Mouse (Mus musculus): ENCODE data around the gene Eef1a1. TPM values are rescaled to one million over a fixed set of nuclear protein-coding genes. Genes with fewer than 3 reads are reported as not detected.

Gene Eef1a1
- polyA plus RNA-seq (2014; fragmentation: Nextera tagmentation; extraction: Ambion mirVana) = 3,726 and 3,749 TPM in 2 replicates

DNA sequence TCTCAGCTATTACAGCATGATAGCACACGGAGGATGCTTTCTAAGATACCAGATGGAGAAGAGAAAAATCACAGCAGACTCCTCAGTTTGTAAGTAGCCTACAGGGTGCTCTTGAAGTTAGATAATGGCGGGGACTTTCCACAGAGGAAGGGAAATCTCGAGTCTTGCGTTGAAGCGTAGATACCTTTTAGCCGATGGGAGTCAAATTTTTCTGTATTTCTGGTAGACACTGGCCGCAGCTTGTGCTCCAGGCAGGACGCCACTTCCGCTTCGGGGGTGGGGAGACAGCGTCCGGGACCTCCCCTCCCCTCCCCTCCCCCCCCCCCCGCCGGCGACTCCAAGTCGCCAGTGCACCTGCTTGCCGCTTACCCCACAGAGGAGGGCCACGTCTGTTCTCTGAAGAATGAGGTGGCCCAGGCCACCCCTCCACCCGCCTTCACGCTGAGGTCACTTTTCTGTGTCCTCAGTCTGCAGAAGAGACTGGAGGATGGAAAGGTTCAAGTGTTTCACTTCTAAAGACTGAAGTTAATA is at the start of gene Eef1a1:
Gene Eef1a1 (minus strand): TSS at position 262 of the 531 bp plus-strand sequence.
- WGBS = under 1% methylated on average over 18 of the region's 20 CpGs
- H3K27ac ChIP-seq = peak within 1 kb of the TSS; percentile 53; the same call in 1 of the 2 replicates

DNA sequence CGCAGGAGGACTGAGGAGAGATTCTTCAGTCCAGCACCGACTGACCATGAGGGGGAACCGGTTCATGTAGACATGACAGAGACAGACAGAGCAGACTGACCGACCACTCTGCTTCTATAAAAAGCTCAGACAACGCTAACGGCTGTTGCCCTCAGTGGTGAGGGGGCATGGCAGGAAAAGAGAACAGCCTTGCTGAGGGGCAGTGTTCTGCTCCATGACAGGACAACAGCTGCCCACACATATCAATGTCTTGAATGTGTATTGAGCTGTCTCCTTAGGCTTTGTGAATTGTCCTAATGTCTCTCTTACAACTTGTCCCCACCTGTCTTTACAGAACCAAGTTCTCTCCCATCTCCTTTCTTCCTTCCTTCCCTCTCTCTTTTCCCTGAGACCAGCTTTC is 49.5 kb upstream of the Eef1a1 start:
- Histone ChIP-seq H3K4me3 (replicated peaks; ENCODE audit: low read length) (no peak overlapping the region), H3K4me2 (replicated peaks) (no peak overlapping the region), H3K27ac (no peak overlapping the region), H3K9me3 (ENCODE audit: control insufficient read depth, low read length) (no peaks in the 10 kb centered on the region), H3K4me1 (replicated peaks; ENCODE audit: control insufficient read depth, insufficient read depth, low read length) (no peaks in the 10 kb centered on the region), H3K27me3 (ENCODE audit: control insufficient read depth, insufficient read depth, low read length) (no peaks in the 10 kb centered on the region), H3K36me3 (replicated peaks; ENCODE audit: control insufficient read depth, insufficient read depth) (peaks cover 14% of the 10 kb centered on the region; the same call in 1 of the 2 replicates), H3K9ac (no peak overlapping the region)
- ATAC-seq (ENCODE audit: low FRiP score) = no peak
- WGBS = 74% methylated on average over 6 of the region's 6 CpGs
- DNase-seq (ENCODE audit: low spot score) = no peak

More for the DNA sequence above, at the start of gene Eef1a1:
- DNase-seq (ENCODE audit: low spot score) (peak; percentile 40), ATAC-seq (ENCODE audit: low FRiP score) (peak; percentile 66)
- no peaks in the 10 kb centered on the region for H3K36me3 ChIP-seq (replicated peaks; ENCODE audit: control insufficient read depth, insufficient read depth)
- H3K9ac ChIP-seq = peak within 1 kb of the TSS; percentile 65
- H3K4me1 ChIP-seq (replicated peaks; ENCODE audit: control insufficient read depth, insufficient read depth, low read length) = 0 out of 2 replicates have a peak, but pooled peaks cover 3% of the 10 kb centered on the region
- peak within 1 kb of the TSS; percentile 69 for H3K4me2 ChIP-seq (replicated peaks)
- H3K4me3 ChIP-seq (replicated peaks; ENCODE audit: low read length) = peak within 1 kb of the TSS; percentile 36
- H3K27me3 ChIP-seq (ENCODE audit: control insufficient read depth, insufficient read depth, low read length) = no peaks in the 10 kb centered on the region
- no peaks in the 10 kb centered on the region for H3K9me3 ChIP-seq (ENCODE audit: control insufficient read depth, low read length)

DNA sequence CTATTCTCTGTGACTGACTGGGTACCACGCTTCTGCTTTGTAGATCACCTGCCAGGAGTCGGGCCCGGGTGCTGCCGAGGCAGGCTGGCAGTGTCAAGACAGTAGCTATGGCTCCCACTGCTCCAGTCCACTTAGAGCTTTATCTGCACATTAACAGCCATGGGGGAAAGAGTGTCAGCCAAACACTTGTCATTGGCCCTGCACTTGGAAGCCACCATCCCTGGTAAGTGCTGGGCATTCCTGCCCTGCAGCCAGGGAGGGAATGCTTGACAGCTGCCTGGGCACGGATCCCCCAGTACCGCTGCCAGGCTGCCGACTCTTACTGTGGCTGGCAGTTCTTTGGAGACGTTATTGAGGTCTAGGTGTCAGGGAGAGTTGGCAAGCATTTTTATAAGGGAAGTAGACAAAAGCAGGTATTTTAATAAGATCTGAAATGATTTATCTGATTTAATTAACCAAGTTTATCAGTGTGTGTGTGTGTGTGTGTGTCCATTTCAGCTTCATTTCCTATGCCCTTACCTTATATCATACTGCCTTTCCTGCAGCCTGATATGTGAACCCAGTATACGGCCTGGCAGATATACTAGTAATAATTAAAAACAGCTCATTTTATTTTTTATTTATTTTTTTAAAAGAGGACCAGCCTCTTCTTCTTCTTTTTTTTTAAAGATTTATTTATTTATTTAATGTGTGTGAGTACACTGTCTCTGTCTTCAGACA is 48.4 kb upstream of the Eef1a1 start:
- H3K27me3 ChIP-seq (ENCODE audit: control insufficient read depth, insufficient read depth, low read length) = no peaks in the 10 kb centered on the region
- no peaks in the 10 kb centered on the region for H3K4me1 ChIP-seq (replicated peaks; ENCODE audit: control insufficient read depth, insufficient read depth, low read length)
- no peak overlapping the region for H3K9ac ChIP-seq
- H3K27ac ChIP-seq = no peak overlapping the region
- ATAC-seq (ENCODE audit: low FRiP score) = peak; percentile 71; the same call in 1 of the 2 replicates
- peak; percentile 28 for DNase-seq (ENCODE audit: low spot score)
- 76% methylated on average over 9 of the region's 9 CpGs for WGBS
- H3K9me3 ChIP-seq (ENCODE audit: control insufficient read depth, low read length) = no peaks in the 10 kb centered on the region
- no peak overlapping the region for H3K4me3 ChIP-seq (replicated peaks; ENCODE audit: low read length)
- peaks cover 14% of the 10 kb centered on the region; the same call in 1 of the 2 replicates for H3K36me3 ChIP-seq (replicated peaks; ENCODE audit: control insufficient read depth, insufficient read depth)
- H3K4me2 ChIP-seq (replicated peaks) = no peak overlapping the region

DNA sequence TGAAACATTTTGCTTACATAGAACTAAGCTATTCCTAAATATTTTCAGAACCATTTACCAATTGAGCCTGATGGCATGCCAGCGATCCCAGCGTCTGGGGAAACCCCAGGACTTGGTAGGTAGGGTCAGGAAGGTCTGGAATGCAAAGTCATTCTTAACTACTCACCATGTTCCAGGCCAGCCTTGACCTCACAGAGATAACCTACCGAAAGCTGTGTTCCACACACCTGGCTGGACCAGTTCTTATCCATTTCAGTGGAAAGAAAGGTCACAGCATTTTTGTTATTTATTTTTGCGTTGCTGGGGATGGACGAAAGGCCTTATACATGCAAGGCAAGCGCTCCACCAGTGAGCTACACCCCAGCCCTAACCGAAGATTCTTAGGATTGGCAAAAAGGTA is 45.7 kb upstream of the Eef1a1 start:
- no peaks in the 10 kb centered on the region for H3K27me3 ChIP-seq (ENCODE audit: control insufficient read depth, insufficient read depth, low read length)
- H3K4me2 ChIP-seq (replicated peaks) = no peak overlapping the region
- DNase-seq (ENCODE audit: low spot score) (no peak), ATAC-seq (ENCODE audit: low FRiP score) (no peak)
- H3K4me1 ChIP-seq (replicated peaks; ENCODE audit: control insufficient read depth, insufficient read depth, low read length) = no peaks in the 10 kb centered on the region
- H3K9ac ChIP-seq = no peak overlapping the region
- H3K4me3 ChIP-seq (replicated peaks; ENCODE audit: low read length) = no peak overlapping the region
- WGBS = 94% methylated on average over 7 of the region's 7 CpGs
- peaks cover 4% of the 10 kb centered on the region; the same call in 1 of the 2 replicates for H3K36me3 ChIP-seq (replicated peaks; ENCODE audit: control insufficient read depth, insufficient read depth)
- no peak overlapping the region for H3K27ac ChIP-seq
- no peaks in the 10 kb centered on the region for H3K9me3 ChIP-seq (ENCODE audit: control insufficient read depth, low read length)

DNA sequence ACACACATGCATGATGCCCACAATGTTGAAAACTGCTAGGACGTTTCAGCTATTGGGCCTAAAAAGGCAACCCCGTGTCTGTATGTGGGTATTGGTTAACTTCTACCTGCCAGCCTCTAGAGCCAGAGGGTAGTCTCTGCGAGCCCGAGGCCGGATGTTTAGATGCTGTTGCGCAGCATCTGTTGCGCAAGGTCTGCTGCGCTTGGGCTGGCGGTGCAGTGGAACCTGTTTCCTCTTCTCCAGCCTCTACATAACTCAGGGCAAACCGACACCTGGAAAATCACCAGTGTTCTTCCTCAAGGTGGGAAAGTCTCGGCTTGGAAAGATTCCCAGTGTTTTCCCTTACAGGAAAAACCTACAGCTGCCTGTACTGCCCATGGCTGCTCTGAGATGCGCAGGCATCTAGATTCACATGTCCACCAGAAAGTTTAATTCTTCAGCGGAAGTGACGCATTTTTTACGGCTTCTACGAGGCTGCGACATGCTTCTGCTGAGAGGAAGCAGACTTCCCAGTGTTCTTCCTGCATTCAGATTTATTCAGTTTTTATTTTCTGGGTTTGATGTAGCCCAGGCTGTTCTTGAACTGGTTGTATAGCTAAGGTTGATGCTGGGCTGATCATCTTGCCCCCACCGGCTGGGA is 44.5 kb upstream of the Eef1a1 start:
- H3K4me1 ChIP-seq (replicated peaks; ENCODE audit: control insufficient read depth, insufficient read depth, low read length) = no peaks in the 10 kb centered on the region
- no peaks in the 10 kb centered on the region for H3K9me3 ChIP-seq (ENCODE audit: control insufficient read depth, low read length)
- no peaks in the 10 kb centered on the region for H3K36me3 ChIP-seq (replicated peaks; ENCODE audit: control insufficient read depth, insufficient read depth)
- 89% methylated on average over 18 of the region's 18 CpGs for WGBS
- no peak overlapping the region for H3K4me3 ChIP-seq (replicated peaks; ENCODE audit: low read length)
- ATAC-seq (ENCODE audit: low FRiP score) (no peak), DNase-seq (ENCODE audit: low spot score) (no peak)
- no peak overlapping the region for H3K9ac ChIP-seq
- no peak overlapping the region for H3K4me2 ChIP-seq (replicated peaks)
- no peak overlapping the region for H3K27ac ChIP-seq
- H3K27me3 ChIP-seq (ENCODE audit: control insufficient read depth, insufficient read depth, low read length) = no peaks in the 10 kb centered on the region

DNA sequence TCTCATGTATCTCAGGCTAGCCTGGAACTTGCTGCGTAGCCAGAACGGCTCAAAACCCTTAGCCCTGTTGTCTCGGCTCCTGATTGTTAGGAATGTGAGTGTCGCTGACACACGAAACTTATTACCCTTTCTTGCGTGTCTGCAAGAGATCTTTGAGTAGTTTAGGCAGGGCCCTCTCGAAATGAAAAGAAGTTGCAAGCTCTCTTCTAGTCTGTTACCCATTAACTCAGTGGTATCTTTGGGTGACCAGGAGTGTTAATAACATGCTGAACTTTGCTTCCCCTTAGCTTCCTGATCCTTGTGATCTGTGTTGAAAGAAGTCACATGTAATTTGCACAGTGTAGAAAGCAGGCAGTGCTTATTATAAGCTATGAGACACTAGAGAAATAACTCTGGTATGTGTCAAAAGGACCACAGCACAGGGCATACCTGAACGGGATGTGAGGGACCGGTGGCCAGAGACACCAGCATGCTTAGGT is 43.4 kb upstream of the Eef1a1 start:
- WGBS = 68% methylated on average over 9 of the region's 9 CpGs
- Histone ChIP-seq H3K9me3 (ENCODE audit: control insufficient read depth, low read length) (no peaks in the 10 kb centered on the region), H3K4me3 (replicated peaks; ENCODE audit: low read length) (no peak overlapping the region), H3K4me1 (replicated peaks; ENCODE audit: control insufficient read depth, insufficient read depth, low read length) (no peaks in the 10 kb centered on the region), H3K27ac (no peak overlapping the region), H3K4me2 (replicated peaks) (no peak overlapping the region), H3K27me3 (ENCODE audit: control insufficient read depth, insufficient read depth, low read length) (no peaks in the 10 kb centered on the region), H3K9ac (no peak overlapping the region), H3K36me3 (replicated peaks; ENCODE audit: control insufficient read depth, insufficient read depth) (no peaks in the 10 kb centered on the region)
- no peak for ATAC-seq (ENCODE audit: low FRiP score)
- DNase-seq (ENCODE audit: low spot score) = no peak

DNA sequence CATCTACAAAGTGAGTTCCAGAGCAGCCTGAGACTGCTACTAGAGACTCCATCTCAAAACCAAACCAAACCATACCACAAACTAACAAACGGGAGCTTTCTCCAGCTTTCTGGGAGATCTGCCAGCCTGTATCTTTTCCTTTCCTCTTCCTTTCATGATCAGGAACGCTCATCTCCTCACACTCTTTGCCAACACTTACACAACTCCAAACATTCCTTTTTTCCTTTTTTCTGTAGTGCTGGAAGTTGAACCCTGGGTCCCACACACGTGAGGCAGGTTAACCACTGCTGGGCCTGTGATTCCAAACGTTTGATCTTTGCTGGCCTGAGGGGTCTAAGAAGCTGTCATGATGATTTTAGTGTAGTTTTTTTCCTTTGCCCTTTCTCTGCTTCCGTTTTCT is 42.9 kb upstream of the Eef1a1 start:
- WGBS = 63% methylated on average over 5 of the region's 5 CpGs
- no peaks in the 10 kb centered on the region for H3K9me3 ChIP-seq (ENCODE audit: control insufficient read depth, low read length)
- H3K27me3 ChIP-seq (ENCODE audit: control insufficient read depth, insufficient read depth, low read length) = no peaks in the 10 kb centered on the region
- H3K9ac ChIP-seq = no peak overlapping the region
- no peaks in the 10 kb centered on the region for H3K36me3 ChIP-seq (replicated peaks; ENCODE audit: control insufficient read depth, insufficient read depth)
- ATAC-seq (ENCODE audit: low FRiP score) = no peak
- no peak overlapping the region for H3K4me3 ChIP-seq (replicated peaks; ENCODE audit: low read length)
- no peak overlapping the region for H3K4me2 ChIP-seq (replicated peaks)
- no peak overlapping the region for H3K27ac ChIP-seq
- H3K4me1 ChIP-seq (replicated peaks; ENCODE audit: control insufficient read depth, insufficient read depth, low read length) = no peaks in the 10 kb centered on the region
- DNase-seq (ENCODE audit: low spot score) = no peak

DNA sequence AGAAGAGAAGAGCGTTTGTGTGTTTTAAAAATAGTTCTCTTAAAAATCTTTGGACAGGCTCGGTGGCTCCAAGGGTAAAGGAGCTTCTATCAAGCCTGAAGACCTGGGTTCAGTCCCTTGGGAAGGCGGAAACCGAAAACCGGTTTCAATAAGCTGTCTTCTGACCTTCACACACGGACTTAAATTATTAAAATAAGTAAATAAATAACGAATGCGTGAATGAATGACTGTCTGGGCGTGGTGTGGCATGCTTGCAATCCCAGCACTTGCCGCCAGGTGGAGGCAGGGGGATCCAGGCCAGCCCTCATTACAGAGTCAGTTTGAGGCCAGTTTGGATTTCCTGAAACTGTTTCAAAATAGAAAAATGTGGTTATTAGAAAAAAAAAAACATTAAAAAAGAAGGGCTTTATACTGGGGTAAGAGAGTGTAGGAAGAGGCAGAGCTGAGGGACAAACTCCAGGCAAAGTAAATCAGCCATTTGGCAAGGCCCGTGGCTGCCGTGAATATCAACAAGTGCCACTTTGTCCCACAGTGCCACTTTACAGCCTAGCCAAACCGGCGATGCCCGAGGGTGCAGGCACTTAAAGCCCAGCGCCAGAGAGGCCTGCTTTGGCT is 38.9 kb upstream of the Eef1a1 start:
- no peaks in the 10 kb centered on the region for H3K36me3 ChIP-seq (replicated peaks; ENCODE audit: control insufficient read depth, insufficient read depth)
- 5% methylated on average over 16 of the region's 16 CpGs for WGBS
- ATAC-seq (ENCODE audit: low FRiP score) (peak; percentile 65), DNase-seq (ENCODE audit: low spot score) (peak; percentile 88)
- no peaks in the 10 kb centered on the region for H3K9me3 ChIP-seq (ENCODE audit: control insufficient read depth, low read length)
- H3K27ac ChIP-seq = peak overlapping the region; percentile 84
- peak overlapping the region; percentile 64 for H3K9ac ChIP-seq
- peak overlapping the region; percentile 40 for H3K4me3 ChIP-seq (replicated peaks; ENCODE audit: low read length)
- H3K27me3 ChIP-seq (ENCODE audit: control insufficient read depth, insufficient read depth, low read length) = no peaks in the 10 kb centered on the region
- peak overlapping the region; percentile 73 for H3K4me2 ChIP-seq (replicated peaks)
- no peaks in the 10 kb centered on the region for H3K4me1 ChIP-seq (replicated peaks; ENCODE audit: control insufficient read depth, insufficient read depth, low read length)

DNA sequence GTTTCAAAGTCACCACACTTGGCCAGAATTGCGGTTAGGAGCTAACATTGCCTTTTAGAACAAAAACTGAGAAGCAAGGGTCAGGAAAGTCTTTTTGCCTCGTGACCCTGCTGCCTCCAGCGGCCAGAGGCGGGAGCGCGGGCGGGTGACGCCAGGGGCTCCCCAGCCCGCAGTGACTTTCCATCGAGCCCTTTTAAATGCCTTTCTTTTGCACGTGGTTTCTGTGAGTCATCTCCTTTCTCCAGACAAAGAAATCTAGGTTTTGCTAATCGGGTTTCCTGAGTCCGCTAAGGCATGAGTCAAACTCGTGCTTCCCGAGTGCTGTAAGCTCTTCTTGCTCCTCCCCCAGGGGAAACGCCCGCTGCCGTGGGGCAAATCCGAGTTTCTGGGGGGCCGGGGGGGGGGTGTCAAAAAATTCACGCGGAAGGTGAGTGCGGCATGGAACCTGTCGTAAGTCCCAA is 38.4 kb upstream of the Eef1a1 start:
- DNase-seq (ENCODE audit: low spot score) = peak; percentile 87
- H3K4me1 ChIP-seq (replicated peaks; ENCODE audit: control insufficient read depth, insufficient read depth, low read length) = no peaks in the 10 kb centered on the region
- no peaks in the 10 kb centered on the region for H3K27me3 ChIP-seq (ENCODE audit: control insufficient read depth, insufficient read depth, low read length)
- peak overlapping the region; percentile 64 for H3K9ac ChIP-seq
- peak overlapping the region; percentile 40 for H3K4me3 ChIP-seq (replicated peaks; ENCODE audit: low read length)
- peak overlapping the region; percentile 73 for H3K4me2 ChIP-seq (replicated peaks)
- H3K9me3 ChIP-seq (ENCODE audit: control insufficient read depth, low read length) = no peaks in the 10 kb centered on the region
- 3% methylated on average over 24 of the region's 24 CpGs for WGBS
- H3K36me3 ChIP-seq (replicated peaks; ENCODE audit: control insufficient read depth, insufficient read depth) = no peaks in the 10 kb centered on the region
- ATAC-seq (ENCODE audit: low FRiP score) = peak; percentile 85
- H3K27ac ChIP-seq = peak overlapping the region; percentile 84

Data from hindbrain, embryonic 14.5 days (tissue).